Mouse (Mus musculus) embryonic stem cell, embryonic (primary cell): ENCODE data around the gene Npr1.

ENCODE experiments used
- CTCF ChIA-PET, 4 experiments: fragments of 300-600 bp in 2 of 4; fragments of 350-600 bp in 2 of 4; sonication (Branson Sonifier 250); formaldehyde crosslinking; loops; one replicate each; lab custom pipeline; 2022; ENCODE audit warnings: inconsistent platforms in 2 of 4; lab: Charles Lee
- POLR2A ChIA-PET, 4 experiments: fragments of 300-600 bp in 2 of 4; fragments of 350-600 bp in 2 of 4; sonication (Branson Sonifier 250); formaldehyde crosslinking; loops; one replicate each; lab custom pipeline; 2022; ENCODE audit warnings: antibody characterized with exemption in 4 of 4, inconsistent platforms in 1 of 4; lab: Charles Lee

Npr1 gene

DNA sequence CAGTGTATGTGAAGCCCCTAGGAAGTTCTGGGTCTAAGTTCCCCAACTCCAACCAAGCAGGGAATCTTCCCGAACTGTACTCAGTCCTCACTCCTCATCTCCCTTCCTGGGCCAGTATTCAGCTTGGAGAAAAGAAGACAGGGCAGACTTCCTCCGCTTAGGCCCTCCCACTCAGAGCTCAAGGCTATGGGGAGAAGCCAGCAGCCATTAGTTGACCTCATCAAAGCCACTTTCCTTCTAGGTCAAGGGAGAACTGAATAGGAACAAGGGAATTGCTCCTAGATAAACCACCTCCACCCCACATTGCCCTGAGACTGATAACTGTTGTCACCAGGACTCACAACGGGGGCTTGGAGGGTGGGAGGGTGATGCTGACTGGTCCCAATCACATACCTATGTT lies 61.5 kb downstream of the Npr1 start:
- POLR2A ChIA-PET: interaction anchor here in 3 of 4 experiments (0.6 to 3.3 kb wide), 11 partner anchors 9 to 114 kb away, joined by 3 to 22 read pairs (median 4); partner anchors contain the start of genes Slc27a3 (in 2 of the 3) and Ilf2 (in 1 of the 3)

DNA sequence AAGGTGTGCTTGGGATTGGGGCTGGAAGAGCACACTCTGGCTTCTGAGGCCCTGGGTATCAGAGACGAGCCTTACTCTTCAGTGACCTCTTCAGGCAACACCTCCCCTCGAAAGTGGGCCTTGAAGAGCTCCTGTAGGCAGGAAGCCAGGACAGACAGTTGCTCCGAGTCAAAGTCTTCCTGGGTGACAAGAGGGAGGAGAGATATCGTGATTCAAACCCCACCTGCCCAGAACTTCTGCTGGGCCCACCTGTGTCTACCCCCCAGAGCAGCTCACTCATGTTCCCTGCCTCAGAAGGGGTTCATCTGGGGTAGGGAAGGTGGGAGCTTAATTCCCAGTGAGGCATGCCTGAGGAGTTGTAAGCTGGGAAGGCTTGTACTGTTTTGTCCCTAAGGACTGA lies 64.7 kb downstream of the Npr1 start:
- POLR2A ChIA-PET: interaction anchor here in 3 of 4 experiments (0.6 to 6.0 kb wide), 7 partner anchors 11 to 75 kb away, joined by 3 to 31 read pairs (median 4); partner anchors contain the start of genes Slc27a3 (in 2 of the 3) and Ilf2 (in 1 of the 3)
- CTCF ChIA-PET: interaction anchor here in 1 of 4 experiments (0.6 to 1.0 kb wide), 2 partner anchors 11 to 12 kb away, joined by 3 read pairs; no protein-coding TSS in a partner anchor

More for the DNA sequence above, 61.5 kb downstream of the Npr1 start:
- CTCF ChIA-PET: interaction anchor here in 2 of 4 experiments (0.8 to 0.9 kb wide), 2 partner anchors 9 kb away, joined by 3 to 6 read pairs; no protein-coding TSS in a partner anchor
